Mouse (Mus musculus) liver, embryonic 14.5 days (tissue): ENCODE results near the gene Zfp711. TPM values are rescaled to one million over a fixed set of nuclear protein-coding genes. Genes with fewer than 3 reads are reported as not detected.

ENCODE experiments used
- ATAC-seq: fragments of 200-750 bp; cut with Nextera tagmentation; 2 replicates; pipeline ENCODE4 v1.8.0; 2017; ENCODE audit warnings: moderate number of reproducible peaks, mild to moderate bottlenecking, moderate library complexity; ENCODE audit not compliant: insufficient read depth
- DNase-seq, 3 experiments: peaks; one replicate each; pipeline ENCODE4 v3.0.0-alpha.2; 2012 to 2013; ENCODE audit warnings: low read depth in 3 of 3, low spot score in 3 of 3
- H3K27ac ChIP-seq: fragments of 300-500 bp; sonication (generic); 2 replicates; pipeline ENCODE4 v1.5.1; 2014; ENCODE audit warnings: moderate library complexity, mild to moderate bottlenecking, control low read depth, inconsistent platforms
- H3K27me3 ChIP-seq: fragments of 300-500 bp; sonication (generic); 2 replicates; pipeline ENCODE4 v1.6.1; 2014; ENCODE audit warnings: mild to moderate bottlenecking, low read length, moderate library complexity; ENCODE audit not compliant: control insufficient read depth, insufficient read depth
- H3K36me3 ChIP-seq: fragments of 300-500 bp; sonication (generic); replicated peaks from 2 replicates; pipeline ENCODE4 v1.6.1; 2014; ENCODE audit warnings: low read depth; ENCODE audit not compliant: control insufficient read depth, insufficient read depth
- H3K4me1 ChIP-seq, 2 experiments: fragments of 200-500 bp in 1 of 2; fragments of 300-500 bp in 1 of 2; sonication (generic) in 1 of 2; replicated peaks; 2 replicates each; pipeline ENCODE4 v1.6.1; 2012 to 2014; ENCODE audit warnings: antibody characterized with exemption in 1 of 2, inconsistent platforms in 1 of 2, low read length in 1 of 2; ENCODE audit not compliant: control insufficient read depth in 2 of 2, insufficient read depth in 2 of 2
- H3K4me2 ChIP-seq: fragments of 300-500 bp; sonication (generic); 2 replicates; pipeline ENCODE4 v1.6.1; 2014; ENCODE audit warnings: low read depth, mild to moderate bottlenecking, control low read depth, moderate library complexity
- H3K4me3 ChIP-seq, 2 experiments: fragments of 200-500 bp in 1 of 2; fragments of 300-500 bp in 1 of 2; sonication (generic) in 1 of 2; 2 replicates each; pipeline ENCODE4 v1.5.1; 2012 to 2014; ENCODE audit warnings: low read depth in 2 of 2, low read length in 2 of 2, mild to moderate bottlenecking in 2 of 2, control low read depth in 1 of 2, inconsistent platforms in 1 of 2, moderate library complexity in 1 of 2; ENCODE audit not compliant: insufficient read depth in 1 of 2
- H3K9ac ChIP-seq: fragments of 300-500 bp; sonication (generic); replicated peaks from 2 replicates; pipeline ENCODE4 v1.6.1; 2014; ENCODE audit warnings: mild to moderate bottlenecking, control low read depth, moderate library complexity
- H3K9me3 ChIP-seq: fragments of 300-500 bp; sonication (generic); 2 replicates; pipeline ENCODE4 v1.6.1; 2016; ENCODE audit warnings: low read length, mixed read lengths; ENCODE audit not compliant: control insufficient read depth
- CTCF ChIP-seq: IDR thresholded peaks from 2 replicates; pipeline ENCODE4 v1.5.1; 2016; ENCODE audit warnings: antibody characterized with exemption, low read depth, control low read depth
- EP300 ChIP-seq: IDR thresholded peaks from 2 replicates; pipeline ENCODE4 v1.6.1; 2016; ENCODE audit warnings: antibody characterized with exemption, low read depth
- WGBS: fragments of 180-500 bp; shearing (Covaris S2); extraction: QIAGEN DNeasy Blood & Tissue Kit; methylation state at CpG from one replicate; pipeline ENCODE4 v1.1.7; 2014; ENCODE audit not compliant: insufficient replicate concordance; 5-methylcytosine and 5-hydroxymethylcytosine counted together
- polyA plus RNA-seq, 2 experiments: library from polyadenylated mRNA; depleted of rRNA in 1 of 2; stranded (reverse) in 1 of 2; unstranded in 1 of 2; fragments of >200 nt; fragmentation: Nextera tagmentation in 1 of 2; extraction: Ambion mirVana in 1 of 2; gene quantifications; 2 replicates each; pipeline versions ENCODE4 v1.2.1 to v1.2.3; 2012 to 2014

The Zfp711 gene
- 0.25 and 0.51 TPM in 2 replicates for polyA plus RNA-seq (2012; rRNA removed)
- polyA plus RNA-seq (2014; fragmentation: Nextera tagmentation; extraction: Ambion mirVana) = 0.48 and 0.70 TPM in 2 replicates

- peak within 1 kb of the TSS; percentile 53 for H3K4me2 ChIP-seq
- no peaks in the 10 kb centered on the region for H3K9me3 ChIP-seq
- no peaks in the 10 kb centered on the region for H3K4me1 ChIP-seq
- peak within 1 kb of the TSS; percentile 49 to 50 for H3K4me3 ChIP-seq
- ATAC-seq (peak; percentile 53), DNase-seq (peak in 2 of 3 experiments; percentile 3 to 6)
- H3K27me3 ChIP-seq = peaks cover 11% of the 10 kb centered on the region
- 14% methylated on average over 76 of the region's 79 CpGs for WGBS
- TF ChIP-seq EP300 = no peak
- TF ChIP-seq CTCF = no peak
- H3K27ac ChIP-seq = no peak within 1 kb of the TSS
- no peaks in the 10 kb centered on the region for H3K36me3 ChIP-seq
- H3K9ac ChIP-seq = no peak within 1 kb of the TSS
Measured at GRCm38 (mm10) chrX:112600511-112601305, at the start of gene Zfp711. TSS of gene Zfp711 (plus strand) at chrX:112600526.

- H3K4me2 ChIP-seq = no peak overlapping the region
- no peak overlapping the region for H3K27ac ChIP-seq
- H3K9ac ChIP-seq = no peak overlapping the region
- no peak for ATAC-seq
- H3K9me3 ChIP-seq = no peaks in the 10 kb centered on the region
- H3K4me1 ChIP-seq = no peaks in the 10 kb centered on the region
- no peaks in the 10 kb centered on the region for H3K27me3 ChIP-seq
- no peaks in the 10 kb centered on the region for H3K36me3 ChIP-seq
- 72% methylated on average over 2 of the region's 2 CpGs for WGBS
- H3K4me3 ChIP-seq = no peak overlapping the region
- no peak for DNase-seq
- TF ChIP-seq EP300 (no peak), CTCF (no peak)
Measured at GRCm38 (mm10) chrX:112567716-112568115, 32.6 kb upstream of the Zfp711 start.

- TF ChIP-seq CTCF = no peak
- no peak for TF ChIP-seq EP300
- Histone ChIP-seq H3K4me3 (peak overlapping the region; percentile 49 to 50), H3K9ac (no peak overlapping the region), H3K4me1 (no peaks in the 10 kb centered on the region), H3K36me3 (no peaks in the 10 kb centered on the region), H3K27ac (no peak overlapping the region), H3K9me3 (no peaks in the 10 kb centered on the region), H3K4me2 (peak overlapping the region; percentile 53), H3K27me3 (peaks cover 11% of the 10 kb centered on the region)
- ATAC-seq (peak; percentile 21; the same call in 1 of the 2 replicates), DNase-seq (no peak)
- WGBS = 9% methylated on average over 67 of the region's 81 CpGs
Measured at GRCm38 (mm10) chrX:112601306-112602120, 1.2 kb downstream of the Zfp711 start.

DNA sequence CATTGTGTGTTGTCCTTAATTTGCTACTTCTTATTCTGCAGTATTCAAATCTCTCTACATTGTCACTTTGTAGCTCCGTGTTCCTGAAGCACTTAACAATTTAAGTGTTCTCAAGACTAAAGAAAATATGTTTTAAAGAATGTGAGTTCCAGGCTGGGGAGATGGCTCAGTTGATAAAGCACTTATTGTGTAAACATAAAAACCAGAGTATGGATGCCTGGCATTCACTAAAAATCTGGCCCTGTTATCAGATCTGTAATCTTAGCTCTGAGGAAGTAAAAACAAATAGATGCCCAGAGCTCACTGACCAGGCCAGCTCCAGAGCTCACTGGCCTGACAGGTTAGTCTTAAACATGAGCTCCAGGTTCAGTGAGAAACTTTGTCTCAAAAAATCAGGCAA, 75.2 kb downstream of the Zfp711 start:
- Histone ChIP-seq H3K4me3 (no peak overlapping the region), H3K27me3 (no peaks in the 10 kb centered on the region), H3K36me3 (no peaks in the 10 kb centered on the region), H3K9me3 (no peaks in the 10 kb centered on the region), H3K4me1 (no peaks in the 10 kb centered on the region), H3K27ac (no peak overlapping the region), H3K9ac (no peak overlapping the region), H3K4me2 (no peak overlapping the region)
- no peak for TF ChIP-seq EP300
- no peak for TF ChIP-seq CTCF
- ATAC-seq (no peak), DNase-seq (no peak)
- WGBS = 29% methylated on average over 1 of the region's 1 CpGs

GRCm38 (mm10) chrX:112680605-112681004, 80.3 kb downstream of the Zfp711 start:
- DNase-seq = peak in 1 of 3 experiments; percentile 0
- WGBS = 17% methylated on average over 5 of the region's 5 CpGs
- Histone ChIP-seq H3K4me2 (no peak overlapping the region), H3K36me3 (no peaks in the 10 kb centered on the region), H3K4me1 (no peaks in the 10 kb centered on the region), H3K27me3 (no peaks in the 10 kb centered on the region), H3K9me3 (no peaks in the 10 kb centered on the region), H3K9ac (no peak overlapping the region), H3K27ac (no peak overlapping the region), H3K4me3 (no peak overlapping the region)
- peak; percentile 28 for TF ChIP-seq EP300
- TF ChIP-seq CTCF = no peak
- peak; percentile 65 for ATAC-seq

Other genes with a start within 250 kb of the Zfp711 start
- not detected in 2 replicates for gene Satl1, start 193.7 kb upstream of the Zfp711 start, polyA plus RNA-seq (2012; rRNA removed)
- gene Satl1, start 193.7 kb upstream of the Zfp711 start, polyA plus RNA-seq (2014; fragmentation: Nextera tagmentation; extraction: Ambion mirVana) = not detected in 2 replicates
- not detected in 2 replicates for gene 2010106E10Rik, start 105.3 kb upstream of the Zfp711 start, polyA plus RNA-seq (2012; rRNA removed)
- not detected in 2 replicates for gene 2010106E10Rik, start 105.3 kb upstream of the Zfp711 start, polyA plus RNA-seq (2014; fragmentation: Nextera tagmentation; extraction: Ambion mirVana)
- gene Pof1b, start 98.1 kb downstream of the Zfp711 start, polyA plus RNA-seq (2012; rRNA removed) = 0.01 TPM in 2 replicates
- 0.03 TPM in 1 of 2 replicates, not detected in the other for gene Pof1b, start 98.1 kb downstream of the Zfp711 start, polyA plus RNA-seq (2014; fragmentation: Nextera tagmentation; extraction: Ambion mirVana)